Mouse (Mus musculus) lung, embryonic 16.5 days (tissue): ENCODE data around the gene Fam187a. TPM values are rescaled to one million over a fixed set of nuclear protein-coding genes. Genes with fewer than 3 reads are reported as not detected.

Experiments
- ATAC-seq: fragments of 200-750 bp; cut with Nextera tagmentation; 2 replicates; pipeline ENCODE4 v1.8.0; 2017; ENCODE audit warnings: low read depth, mild to moderate bottlenecking, moderate library complexity
- H3K27ac ChIP-seq: fragments of 300-500 bp; sonication (generic); 2 replicates; pipeline ENCODE4 v1.5.1; 2014; ENCODE audit warnings: mild to moderate bottlenecking, control low read depth, low read length
- H3K27me3 ChIP-seq: fragments of 300-500 bp; sonication (generic); 2 replicates; pipeline ENCODE4 v1.6.1; 2014; ENCODE audit warnings: low read depth, low read length, mixed read lengths; ENCODE audit not compliant: control insufficient read depth, insufficient read depth
- H3K36me3 ChIP-seq: fragments of 300-500 bp; sonication (generic); 2 replicates; pipeline ENCODE4 v1.6.1; 2014; ENCODE audit warnings: low read length; ENCODE audit not compliant: control insufficient read depth, insufficient read depth
- H3K4me1 ChIP-seq: fragments of 300-500 bp; sonication (generic); replicated peaks from 2 replicates; pipeline ENCODE4 v1.6.1; 2014; ENCODE audit warnings: low read length, mixed read lengths; ENCODE audit not compliant: control insufficient read depth, insufficient read depth
- H3K4me2 ChIP-seq: fragments of 300-500 bp; sonication (generic); 2 replicates; pipeline ENCODE4 v1.6.1; 2014; ENCODE audit warnings: low read depth, low read length, control low read depth
- H3K4me3 ChIP-seq: fragments of 300-500 bp; sonication (generic); 2 replicates; pipeline ENCODE4 v1.5.1; 2014; ENCODE audit warnings: mild to moderate bottlenecking, low read length, control low read depth
- H3K9ac ChIP-seq: fragments of 300-500 bp; sonication (generic); 2 replicates; pipeline ENCODE4 v1.6.1; 2014; ENCODE audit warnings: low read length, control low read depth
- H3K9me3 ChIP-seq: fragments of 300-500 bp; sonication (generic); 2 replicates; pipeline ENCODE4 v1.6.1; 2016; ENCODE audit warnings: low read length; ENCODE audit not compliant: control insufficient read depth
- WGBS: fragments of 180-500 bp; shearing (Covaris S2); extraction: QIAGEN DNeasy Blood & Tissue Kit; methylation state at CpG from one replicate; pipeline ENCODE4 v1.1.7; 2014; 5-methylcytosine and 5-hydroxymethylcytosine counted together
- polyA plus RNA-seq: library from polyadenylated mRNA; unstranded; fragments of >200 nt; fragmentation: Nextera tagmentation; extraction: Ambion mirVana; gene quantifications from 2 replicates; pipeline ENCODE4 v1.2.1, GENCODE M21; 2015

The Fam187a gene
- polyA plus RNA-seq, 1 experiment from 2014 or later: 0.09 TPM

DNA sequence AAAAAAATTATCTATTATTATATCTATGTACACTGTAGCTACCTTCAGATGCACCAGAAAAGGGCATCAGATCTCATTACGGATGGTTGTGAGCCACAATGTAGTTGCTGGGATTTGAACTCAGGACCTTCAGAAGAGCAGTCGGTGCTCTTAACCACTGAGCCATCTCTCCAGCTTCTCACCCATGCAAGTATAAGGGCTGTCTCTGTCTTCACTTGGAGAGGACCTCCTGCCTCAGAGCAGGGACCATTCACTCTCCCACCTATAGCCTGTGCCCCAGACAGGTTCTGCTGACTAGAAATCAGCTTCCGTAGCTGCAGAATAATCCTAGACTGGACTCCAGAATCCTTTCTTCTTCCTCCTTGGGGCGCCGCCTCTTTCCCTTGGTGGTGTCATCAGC lies 17.1 kb downstream of the Fam187a start:
- H3K4me2 ChIP-seq: no peak overlapping the region
- no peak overlapping the region for H3K27ac ChIP-seq
- ATAC-seq: no peak
- peaks cover 6% of the 10 kb centered on the region for H3K36me3 ChIP-seq
- H3K9ac ChIP-seq: no peak overlapping the region
- H3K9me3 ChIP-seq: no peaks in the 10 kb centered on the region
- WGBS: 67% methylated on average over 5 of the region's 5 CpGs
- no peaks in the 10 kb centered on the region for H3K27me3 ChIP-seq
- H3K4me1 ChIP-seq: 0 out of 2 replicates have a peak, but pooled peaks cover 2% of the 10 kb centered on the region
- H3K4me3 ChIP-seq: no peak overlapping the region

DNA sequence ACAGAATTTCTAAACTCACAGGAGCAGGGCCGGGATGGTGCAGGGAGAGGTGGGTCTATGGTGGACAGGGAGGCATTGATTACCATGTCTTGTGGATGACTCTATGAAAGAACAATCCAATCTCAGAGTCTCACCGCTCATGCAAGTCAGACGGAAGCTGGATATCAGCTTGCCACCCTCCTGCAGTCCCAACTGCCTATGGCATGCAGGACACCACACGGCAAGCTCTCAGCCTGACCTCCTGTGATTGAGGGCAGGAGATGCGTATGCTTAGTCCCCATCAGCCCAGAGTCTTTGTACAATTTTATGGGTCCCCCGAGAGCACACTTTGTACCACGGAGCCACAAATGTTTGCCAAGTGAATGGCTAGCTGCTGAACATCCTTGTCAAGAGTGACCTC lies 18.7 kb downstream of the Fam187a start:
- no peak overlapping the region for H3K27ac ChIP-seq
- no peak overlapping the region for H3K9ac ChIP-seq
- 0 out of 2 replicates have a peak, but pooled peaks cover 2% of the 10 kb centered on the region for H3K4me1 ChIP-seq
- WGBS: 74% methylated on average over 7 of the region's 7 CpGs
- H3K4me2 ChIP-seq: no peak overlapping the region
- no peak for ATAC-seq
- peaks cover 17% of the 10 kb centered on the region for H3K36me3 ChIP-seq
- H3K27me3 ChIP-seq: no peaks in the 10 kb centered on the region
- H3K9me3 ChIP-seq: no peaks in the 10 kb centered on the region
- H3K4me3 ChIP-seq: no peak overlapping the region

DNA sequence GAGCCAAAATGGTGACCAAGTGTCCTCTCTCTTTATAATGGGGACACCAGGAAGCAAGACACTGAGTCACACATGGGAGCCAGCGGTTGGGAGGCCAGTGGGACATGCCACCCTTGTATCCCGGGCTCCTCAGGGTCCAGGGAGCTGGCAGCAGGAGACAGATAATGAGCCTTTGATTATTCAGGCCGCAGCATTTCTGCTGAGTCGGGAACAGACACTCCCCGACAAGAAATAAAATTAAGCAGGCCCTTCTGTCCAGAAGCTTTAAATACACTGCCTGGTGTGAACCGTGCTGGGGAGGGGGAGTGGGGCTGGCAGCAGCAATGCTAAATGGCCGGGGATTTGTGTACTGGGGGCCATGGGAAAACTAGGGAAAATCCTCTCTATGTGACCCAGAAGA lies 26.4 kb downstream of the Fam187a start:
- H3K27ac ChIP-seq: no peak overlapping the region
- no peak overlapping the region for H3K9ac ChIP-seq
- no peaks in the 10 kb centered on the region for H3K9me3 ChIP-seq
- no peak for ATAC-seq
- H3K4me1 ChIP-seq: no peaks in the 10 kb centered on the region
- 81% methylated on average over 7 of the region's 7 CpGs for WGBS
- H3K27me3 ChIP-seq: no peaks in the 10 kb centered on the region
- H3K36me3 ChIP-seq: peaks cover 54% of the 10 kb centered on the region
- H3K4me2 ChIP-seq: no peak overlapping the region
- no peak overlapping the region for H3K4me3 ChIP-seq

DNA sequence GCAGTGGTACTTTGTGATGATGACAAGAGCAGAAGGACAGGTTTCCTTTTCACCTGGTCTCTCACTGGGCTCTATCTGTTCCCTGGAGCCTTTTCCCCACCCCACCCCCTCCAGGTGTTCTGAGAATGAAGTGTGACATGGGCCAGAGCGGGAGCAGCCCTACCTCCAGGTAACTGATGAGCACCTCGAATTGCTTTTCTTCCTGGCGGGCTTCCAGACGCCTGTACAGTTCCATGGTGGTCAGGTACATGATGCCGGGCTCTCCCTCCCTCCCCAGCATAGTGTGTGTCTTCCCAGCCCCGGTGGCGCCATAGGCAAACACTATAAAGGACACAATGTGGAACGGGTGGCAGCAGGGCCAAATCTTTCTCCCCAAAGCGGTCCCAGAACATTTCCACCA lies 30.4 kb downstream of the Fam187a start:
- ATAC-seq: no peak
- no peak overlapping the region for H3K27ac ChIP-seq
- no peaks in the 10 kb centered on the region for H3K27me3 ChIP-seq
- no peaks in the 10 kb centered on the region for H3K9me3 ChIP-seq
- H3K4me2 ChIP-seq: no peak overlapping the region
- peaks cover 31% of the 10 kb centered on the region for H3K36me3 ChIP-seq
- H3K9ac ChIP-seq: no peak overlapping the region
- H3K4me1 ChIP-seq: no peaks in the 10 kb centered on the region
- WGBS: 84% methylated on average over 9 of the region's 9 CpGs
- H3K4me3 ChIP-seq: no peak overlapping the region

DNA sequence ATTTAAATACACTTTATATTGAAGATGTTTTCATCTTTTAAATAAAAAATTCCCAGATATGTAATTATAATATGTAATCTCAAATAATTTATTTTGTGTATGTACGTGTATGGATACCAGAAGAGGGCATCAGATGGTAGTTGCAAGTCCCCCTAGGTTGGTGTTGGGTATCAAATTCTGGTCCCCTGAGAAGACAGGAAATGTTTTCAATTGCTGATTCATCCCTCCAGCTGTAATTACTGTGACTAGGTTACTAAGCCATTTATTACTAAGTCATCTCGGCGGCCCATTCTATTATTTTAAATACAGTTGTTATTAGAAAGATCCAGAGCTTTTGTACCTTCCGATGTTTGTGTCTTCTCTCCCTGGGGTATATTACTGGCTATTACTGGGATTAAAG lies 33.1 kb downstream of the Fam187a start:
- no peak overlapping the region for H3K4me3 ChIP-seq
- no peaks in the 10 kb centered on the region for H3K27me3 ChIP-seq
- H3K27ac ChIP-seq: no peak overlapping the region
- peaks cover 7% of the 10 kb centered on the region; the same call in 1 of the 2 replicates for H3K4me1 ChIP-seq
- H3K36me3 ChIP-seq: peaks cover 21% of the 10 kb centered on the region
- H3K9ac ChIP-seq: no peak overlapping the region
- 87% methylated on average over 4 of the region's 4 CpGs for WGBS
- ATAC-seq: no peak
- no peaks in the 10 kb centered on the region for H3K9me3 ChIP-seq
- H3K4me2 ChIP-seq: no peak overlapping the region

DNA sequence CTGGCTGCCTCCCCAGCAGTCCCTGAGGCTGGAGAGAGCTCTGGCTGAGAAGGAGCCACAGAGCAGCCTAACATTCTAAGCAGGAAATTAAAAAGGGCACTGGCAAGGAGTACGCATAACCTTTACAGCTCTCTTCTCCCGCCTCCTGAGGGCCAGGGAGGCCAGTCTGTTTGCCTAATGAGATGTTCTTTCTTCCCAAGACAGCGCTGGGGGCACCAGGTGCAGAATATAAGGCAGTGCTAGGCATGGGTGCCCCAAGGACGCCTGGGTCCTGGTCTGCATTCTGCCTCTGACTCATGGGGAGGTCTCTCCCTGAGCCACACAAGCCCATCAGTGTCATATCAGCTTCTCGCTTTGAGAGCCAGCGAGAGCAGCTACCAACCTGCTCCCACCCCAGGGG lies 36.5 kb downstream of the Fam187a start:
- H3K27me3 ChIP-seq: no peaks in the 10 kb centered on the region
- no peaks in the 10 kb centered on the region for H3K9me3 ChIP-seq
- H3K4me3 ChIP-seq: no peak overlapping the region
- H3K36me3 ChIP-seq: no peaks in the 10 kb centered on the region
- no peak for ATAC-seq
- no peak overlapping the region for H3K27ac ChIP-seq
- H3K4me2 ChIP-seq: no peak overlapping the region
- 65% methylated on average over 6 of the region's 6 CpGs for WGBS
- peaks cover 20% of the 10 kb centered on the region for H3K4me1 ChIP-seq
- H3K9ac ChIP-seq: no peak overlapping the region

DNA sequence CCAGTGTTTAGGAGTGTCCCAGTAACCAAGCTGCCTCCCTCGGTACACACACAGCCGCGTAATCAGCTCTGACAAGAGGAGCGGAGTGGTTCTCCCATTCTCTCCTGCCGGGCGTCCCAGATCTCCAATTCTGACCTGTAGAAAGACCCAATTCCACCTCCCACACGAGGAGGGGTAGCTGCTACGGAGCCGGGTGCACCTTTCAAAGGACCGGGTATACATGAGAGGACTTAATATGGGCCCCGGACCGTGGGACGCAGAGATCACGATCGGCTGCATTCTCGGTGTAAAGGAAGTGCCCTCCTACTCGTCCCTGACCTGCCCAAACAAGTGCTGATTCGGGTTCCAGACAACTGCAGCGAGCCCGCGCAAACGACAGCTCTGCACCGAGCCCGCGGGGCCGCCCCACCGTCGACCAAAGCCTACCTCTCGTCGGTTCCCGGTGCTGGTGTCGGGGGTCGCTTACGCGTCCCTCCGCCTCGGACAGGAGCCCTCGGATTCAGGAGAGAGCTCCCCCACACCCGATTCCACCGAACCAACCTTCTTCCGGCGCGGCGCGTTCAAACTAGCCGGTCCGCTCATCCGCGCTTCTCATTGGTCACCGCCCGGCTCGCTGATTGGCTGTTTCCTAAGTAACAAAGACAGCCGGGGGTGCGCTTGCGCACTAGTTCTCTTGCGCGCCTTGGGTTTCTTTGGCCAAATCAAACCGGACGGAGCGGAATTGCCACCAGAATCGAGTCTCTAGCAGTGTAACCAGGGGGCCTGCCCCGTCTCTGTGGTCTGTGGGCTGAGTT lies 39.8 kb downstream of the Fam187a start, which contains the start of gene Kif18b:
Kif18b (minus strand) TSS at position 568 of the 794 bp plus-strand sequence.
- WGBS: under 1% methylated on average over 62 of the region's 62 CpGs
- no peaks in the 10 kb centered on the region for H3K9me3 ChIP-seq
- peak; percentile 98 for ATAC-seq
- H3K36me3 ChIP-seq: no peaks in the 10 kb centered on the region
- H3K27ac ChIP-seq: peak within 1 kb of the TSS; percentile 98
- peak within 1 kb of the TSS; percentile 72 for H3K4me3 ChIP-seq
- peaks cover 20% of the 10 kb centered on the region for H3K4me1 ChIP-seq
- H3K4me2 ChIP-seq: peak within 1 kb of the TSS; percentile 76
- no peaks in the 10 kb centered on the region for H3K27me3 ChIP-seq
- peak within 1 kb of the TSS; percentile 81 for H3K9ac ChIP-seq

DNA sequence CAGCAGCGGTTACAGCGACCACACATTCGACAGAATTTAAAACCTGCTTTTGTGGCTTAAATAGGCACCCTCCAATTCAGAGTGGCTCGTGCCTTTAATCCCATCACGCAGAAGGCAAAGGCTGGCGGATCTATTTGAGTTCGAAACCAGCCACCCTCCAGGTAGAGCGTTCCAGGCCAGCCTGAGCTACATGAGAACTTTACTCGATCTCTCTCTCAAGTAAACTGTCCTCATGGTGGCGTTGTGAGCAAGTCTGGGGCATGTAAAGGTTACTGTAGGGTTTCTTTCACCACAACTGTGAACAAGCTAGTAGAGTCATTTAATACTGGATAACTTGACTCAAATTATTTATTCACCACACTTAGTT lies 40.4 kb downstream of the Fam187a start:
- Histone ChIP-seq H3K4me1 (peaks cover 20% of the 10 kb centered on the region), H3K27me3 (no peaks in the 10 kb centered on the region), H3K27ac (peak overlapping the region; percentile 98), H3K36me3 (no peaks in the 10 kb centered on the region), H3K9me3 (no peaks in the 10 kb centered on the region), H3K4me3 (peak overlapping the region; percentile 72), H3K9ac (peak overlapping the region; percentile 73), H3K4me2 (peak overlapping the region; percentile 76)
- ATAC-seq: peak; percentile 56
- WGBS: 2% methylated on average over 10 of the region's 10 CpGs

DNA sequence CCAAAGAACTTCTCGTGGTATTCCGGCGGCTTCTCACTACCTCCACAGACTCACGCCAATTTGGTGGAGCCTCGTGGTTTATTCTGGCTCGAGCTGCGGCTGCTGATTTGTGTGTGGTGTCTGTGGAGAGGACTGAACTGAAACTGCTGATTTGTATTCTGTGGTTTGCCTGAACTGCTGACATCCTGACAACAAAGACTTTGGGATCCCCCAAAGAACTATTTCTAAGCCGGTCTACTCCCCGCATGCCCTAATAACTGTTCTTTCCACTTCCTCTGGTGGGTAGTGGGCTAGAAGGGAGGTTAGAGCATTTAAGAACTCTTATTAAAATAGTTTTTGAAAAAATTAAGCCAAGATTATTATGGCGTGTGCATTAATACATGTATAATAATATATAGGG lies 45.7 kb downstream of the Fam187a start:
- H3K9ac ChIP-seq: no peak overlapping the region
- H3K4me1 ChIP-seq: no peaks in the 10 kb centered on the region
- no peaks in the 10 kb centered on the region for H3K36me3 ChIP-seq
- no peak overlapping the region for H3K4me2 ChIP-seq
- H3K4me3 ChIP-seq: no peak overlapping the region
- no peak overlapping the region for H3K27ac ChIP-seq
- H3K9me3 ChIP-seq: no peaks in the 10 kb centered on the region
- ATAC-seq: no peak
- H3K27me3 ChIP-seq: no peaks in the 10 kb centered on the region
- 86% methylated on average over 10 of the region's 10 CpGs for WGBS
